Mouse (Mus musculus): ENCODE data around the gene Xrn1. TPM values are rescaled to one million over a fixed set of nuclear protein-coding genes. Genes with fewer than 3 reads are reported as not detected.
"Not testable (repeated sequence)": the region's sequence is repeated elsewhere in the genome, so short reads cannot be mapped to it uniquely, and the experiment has no call there.

Xrn1 gene
- total RNA-seq (2021), result 10 to 100 TPM; 15.3 to 19.9 TPM
- long read RNA-seq, experiment 1, partial matches to known transcripts, result 0 of 2 reads
- long read RNA-seq, experiment 1, other reads (novel, unspliced or antisense), result 2 of 2 reads
- long read RNA-seq, experiment 2, result 0 reads

- peak; percentile 90 for DNase-seq
Measured at GRCm38 (mm10) chr9:95954585-95955461, at the start of gene Xrn1. Gene Xrn1, plus strand, starts transcription at chr9:95954760.

GRCm38 (mm10) chr9:95932855-95933254 lies 21.7 kb upstream of the Xrn1 start:
- DNase-seq, result no peak

- no peak for DNase-seq
Measured at GRCm38 (mm10) chr9:95953658-95954057, 902 bp upstream of the Xrn1 start.

- DNase-seq, result no peak
Measured at GRCm38 (mm10) chr9:95954226-95954584, 355 bp upstream of the Xrn1 start.

- no peak for DNase-seq
Measured at GRCm38 (mm10) chr9:95957611-95958010, 3.1 kb downstream of the Xrn1 start.

GRCm38 (mm10) chr9:95958041-95958730 lies 3.6 kb downstream of the Xrn1 start:
- no peak for DNase-seq

- not testable (repeated sequence) for DNase-seq
Measured at GRCm38 (mm10) chr9:95958731-95959105, 4.2 kb downstream of the Xrn1 start.

GRCm38 (mm10) chr9:95959246-95959645 lies 4.7 kb downstream of the Xrn1 start:
- no peak for DNase-seq

- DNase-seq, result no peak
Measured at GRCm38 (mm10) chr9:95959732-95960428, 5.3 kb downstream of the Xrn1 start.

GRCm38 (mm10) chr9:95961058-95961457 lies 6.5 kb downstream of the Xrn1 start:
- DNase-seq, result no peak

- DNase-seq, result no peak
Measured at GRCm38 (mm10) chr9:95964037-95964436, 9.5 kb downstream of the Xrn1 start.

GRCm38 (mm10) chr9:95978279-95978678 lies 23.7 kb downstream of the Xrn1 start:
- no peak for DNase-seq

GRCm38 (mm10) chr9:95979896-95980295 lies 25.3 kb downstream of the Xrn1 start:
- no peak for DNase-seq

- no peak for DNase-seq
Measured at GRCm38 (mm10) chr9:95992255-95992654, 37.7 kb downstream of the Xrn1 start.

- DNase-seq, result no peak
Measured at GRCm38 (mm10) chr9:96004455-96004854, 49.9 kb downstream of the Xrn1 start.

- no peak for DNase-seq
Measured at GRCm38 (mm10) chr9:96010664-96011063, 56.1 kb downstream of the Xrn1 start.

- no peak for DNase-seq
Measured at GRCm38 (mm10) chr9:96023921-96024320, 69.4 kb downstream of the Xrn1 start.

- no peak for DNase-seq
Measured at GRCm38 (mm10) chr9:96027913-96028312, 73.4 kb downstream of the Xrn1 start.

GRCm38 (mm10) chr9:96028818-96029217 lies 74.3 kb downstream of the Xrn1 start:
- DNase-seq, result peak; percentile 14

- DNase-seq, result no peak
Measured at GRCm38 (mm10) chr9:96029886-96030285, 75.3 kb downstream of the Xrn1 start.

- no peak for DNase-seq
Measured at GRCm38 (mm10) chr9:96035371-96036086, 81.0 kb downstream of the Xrn1 start.

GRCm38 (mm10) chr9:96044214-96044613 lies 89.7 kb downstream of the Xrn1 start:
- no peak for DNase-seq

Measured in gastrocnemius, postnatal 10 days (tissue).